Mouse (Mus musculus) lung, embryonic 14.5 days (tissue): ENCODE data around the gene Neurog1. TPM values are rescaled to one million over a fixed set of nuclear protein-coding genes. Genes with fewer than 3 reads are reported as not detected.

ENCODE experiments used
- ATAC-seq: fragments of 200-750 bp; cut with Nextera tagmentation; 2 replicates; pipeline ENCODE4 v1.8.0; 2017; ENCODE audit warnings: mild to moderate bottlenecking, moderate TSS enrichment, moderate library complexity; ENCODE audit not compliant: insufficient read depth
- DNase-seq: peaks from one replicate; pipeline ENCODE4 v3.0.0-alpha.2; 2015
- H3K27ac ChIP-seq: fragments of 300-500 bp; sonication (generic); 2 replicates; pipeline ENCODE4 v1.5.1; 2014; ENCODE audit warnings: low read depth, mild to moderate bottlenecking, moderate library complexity
- H3K27me3 ChIP-seq: fragments of 300-500 bp; sonication (generic); 2 replicates; pipeline ENCODE4 v1.6.1; 2014; ENCODE audit warnings: low read length, control low read depth; ENCODE audit not compliant: insufficient read depth
- H3K36me3 ChIP-seq: fragments of 300-500 bp; sonication (generic); 2 replicates; pipeline ENCODE4 v1.6.1; 2014; ENCODE audit warnings: control low read depth; ENCODE audit not compliant: insufficient read depth
- H3K4me1 ChIP-seq: fragments of 300-500 bp; sonication (generic); 2 replicates; pipeline ENCODE4 v1.6.1; 2014; ENCODE audit warnings: antibody characterized with exemption, control low read depth; ENCODE audit not compliant: insufficient read depth
- H3K4me2 ChIP-seq: fragments of 300-500 bp; sonication (generic); 2 replicates; pipeline ENCODE4 v1.6.1; 2014; ENCODE audit warnings: mild to moderate bottlenecking
- H3K4me3 ChIP-seq: fragments of 300-500 bp; sonication (generic); 2 replicates; pipeline ENCODE4 v1.5.1; 2014; ENCODE audit warnings: low read depth, low read length
- H3K9ac ChIP-seq: fragments of 300-500 bp; sonication (generic); 2 replicates; pipeline ENCODE4 v1.6.1; 2014
- H3K9me3 ChIP-seq: fragments of 300-500 bp; sonication (generic); 2 replicates; pipeline ENCODE4 v1.6.1; 2016; ENCODE audit warnings: low read depth, low read length, control low read depth
- CTCF ChIP-seq: IDR thresholded peaks from 2 replicates; pipeline ENCODE4 v1.5.1; 2016; ENCODE audit warnings: antibody characterized with exemption, low read depth
- WGBS: fragments of 180-500 bp; shearing (Covaris S2); extraction: QIAGEN DNeasy Blood & Tissue Kit; methylation state at CpG from one replicate; pipeline ENCODE4 v1.1.7; 2014; 5-methylcytosine and 5-hydroxymethylcytosine counted together
- polyA plus RNA-seq: library from polyadenylated mRNA; unstranded; fragments of >200 nt; fragmentation: Nextera tagmentation; extraction: Ambion mirVana; gene quantifications from 2 replicates; pipeline ENCODE4 v1.2.1, GENCODE M21; 2014

Neurog1 gene
- polyA plus RNA-seq, 1 experiment from 2014 or later = not detected

DNA sequence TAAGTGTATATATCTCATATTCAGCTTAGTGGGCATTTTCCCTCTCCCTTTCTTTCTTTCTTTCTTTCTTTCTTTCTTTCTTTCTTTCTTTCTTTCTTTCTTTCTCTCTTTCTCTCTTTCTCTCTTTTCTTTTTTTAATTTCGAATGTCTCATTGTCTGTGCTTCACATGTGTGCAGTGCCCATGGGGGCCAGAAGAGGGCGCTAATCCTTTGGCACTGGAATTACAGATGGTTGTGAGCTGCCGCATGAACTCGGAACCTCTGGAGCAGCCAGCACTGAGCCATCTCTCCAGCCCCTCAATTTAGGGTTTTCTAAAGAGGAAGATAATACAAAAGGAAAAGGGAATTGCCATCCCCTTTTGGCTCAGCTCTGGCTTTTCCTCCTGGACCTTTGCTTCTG lies 15.4 kb upstream of the Neurog1 start:
- no peak overlapping the region for H3K4me2 ChIP-seq
- no peak for DNase-seq
- H3K4me3 ChIP-seq = no peak overlapping the region
- H3K9me3 ChIP-seq = peaks cover 5% of the 10 kb centered on the region; the same call in 1 of the 2 replicates
- H3K27me3 ChIP-seq = peaks cover 4% of the 10 kb centered on the region; the same call in 1 of the 2 replicates
- ATAC-seq = no peak
- H3K36me3 ChIP-seq = no peaks in the 10 kb centered on the region
- 84% methylated on average over 4 of the region's 4 CpGs for WGBS
- H3K27ac ChIP-seq = no peak overlapping the region
- no peaks in the 10 kb centered on the region for H3K4me1 ChIP-seq
- H3K9ac ChIP-seq = no peak overlapping the region
- TF ChIP-seq CTCF = peak; percentile 40; the same call in 1 of the 2 replicates

DNA sequence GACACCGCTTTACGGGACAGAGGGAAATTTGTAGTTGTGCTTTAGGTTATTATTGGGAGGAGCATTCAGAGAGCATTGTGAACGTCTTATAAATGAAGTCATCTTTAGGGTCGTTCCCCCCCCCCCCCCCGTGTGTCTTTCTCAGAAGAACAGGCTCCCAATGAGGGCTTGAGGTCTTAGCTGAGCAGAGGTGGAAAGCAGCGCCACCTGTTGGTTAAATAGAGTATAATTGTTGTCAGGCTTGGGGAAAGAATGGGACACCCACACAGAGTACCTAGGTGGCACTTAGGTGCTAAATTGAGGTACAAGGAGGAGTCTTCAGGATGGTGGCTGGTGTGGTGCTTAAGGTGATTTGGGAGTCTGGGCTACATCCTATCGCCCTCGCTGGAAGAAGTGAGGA lies 14.5 kb upstream of the Neurog1 start:
- no peak overlapping the region for H3K4me3 ChIP-seq
- peaks cover 13% of the 10 kb centered on the region for H3K27me3 ChIP-seq
- no peak overlapping the region for H3K4me2 ChIP-seq
- 36% methylated on average over 8 of the region's 8 CpGs for WGBS
- TF ChIP-seq CTCF = peak; percentile 74
- H3K9me3 ChIP-seq = peaks cover 2% of the 10 kb centered on the region; the same call in 1 of the 2 replicates
- H3K9ac ChIP-seq = no peak overlapping the region
- no peaks in the 10 kb centered on the region for H3K4me1 ChIP-seq
- ATAC-seq (no peak), DNase-seq (peak; percentile 74)
- no peaks in the 10 kb centered on the region for H3K36me3 ChIP-seq
- H3K27ac ChIP-seq = no peak overlapping the region

DNA sequence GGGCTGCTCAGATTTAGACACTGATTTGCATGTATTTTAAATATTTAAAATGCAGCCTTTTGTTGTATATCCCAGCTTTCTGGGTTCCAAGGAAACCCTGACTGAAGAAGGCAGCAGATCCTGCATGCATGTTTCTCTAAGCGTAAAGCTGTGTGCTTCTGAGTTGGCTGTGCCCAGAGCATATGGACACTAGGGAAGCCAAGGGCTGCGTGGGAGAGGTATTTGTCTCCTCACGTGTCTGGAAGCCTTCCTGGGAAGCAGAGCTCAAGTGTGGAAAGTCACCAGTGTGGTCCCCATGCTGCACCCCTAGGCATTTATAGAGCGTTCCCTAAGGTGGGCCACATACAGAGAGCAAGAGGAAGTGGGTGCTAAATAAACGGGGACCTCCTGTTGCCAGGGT lies 13.7 kb upstream of the Neurog1 start:
- Histone ChIP-seq H3K27ac (no peak overlapping the region), H3K9me3 (no peaks in the 10 kb centered on the region), H3K9ac (no peak overlapping the region), H3K4me3 (no peak overlapping the region), H3K36me3 (no peaks in the 10 kb centered on the region), H3K27me3 (peaks cover 20% of the 10 kb centered on the region), H3K4me1 (no peaks in the 10 kb centered on the region), H3K4me2 (no peak overlapping the region)
- WGBS = 56% methylated on average over 5 of the region's 5 CpGs
- DNase-seq (no peak), ATAC-seq (no peak)
- TF ChIP-seq CTCF = no peak

DNA sequence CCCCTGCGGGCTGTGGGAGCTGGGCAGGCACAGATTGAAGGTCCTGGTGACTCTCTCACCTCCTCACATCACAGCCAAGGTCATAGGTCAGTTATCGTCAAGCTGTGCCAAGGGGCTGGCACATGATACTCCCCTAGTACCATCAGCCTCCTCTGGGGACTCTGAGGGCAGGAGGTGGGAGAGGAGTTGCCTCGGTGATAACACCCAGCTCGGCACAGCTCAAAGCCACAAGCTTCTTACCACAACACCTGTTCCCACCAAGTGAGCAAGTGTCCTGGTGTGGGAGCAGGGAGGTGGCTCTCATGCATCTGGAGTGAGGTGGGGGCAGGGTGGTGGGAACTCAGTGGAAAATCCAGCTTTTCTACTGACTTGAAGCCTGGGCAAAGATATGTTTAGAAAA lies 10.3 kb upstream of the Neurog1 start:
- DNase-seq (no peak), ATAC-seq (no peak)
- H3K27ac ChIP-seq = no peak overlapping the region
- H3K9me3 ChIP-seq = no peaks in the 10 kb centered on the region
- TF ChIP-seq CTCF = no peak
- peaks cover 54% of the 10 kb centered on the region for H3K27me3 ChIP-seq
- H3K4me3 ChIP-seq = no peak overlapping the region
- no peaks in the 10 kb centered on the region for H3K36me3 ChIP-seq
- H3K4me2 ChIP-seq = no peak overlapping the region
- no peak overlapping the region for H3K9ac ChIP-seq
- WGBS = 38% methylated on average over 4 of the region's 4 CpGs
- H3K4me1 ChIP-seq = no peaks in the 10 kb centered on the region

DNA sequence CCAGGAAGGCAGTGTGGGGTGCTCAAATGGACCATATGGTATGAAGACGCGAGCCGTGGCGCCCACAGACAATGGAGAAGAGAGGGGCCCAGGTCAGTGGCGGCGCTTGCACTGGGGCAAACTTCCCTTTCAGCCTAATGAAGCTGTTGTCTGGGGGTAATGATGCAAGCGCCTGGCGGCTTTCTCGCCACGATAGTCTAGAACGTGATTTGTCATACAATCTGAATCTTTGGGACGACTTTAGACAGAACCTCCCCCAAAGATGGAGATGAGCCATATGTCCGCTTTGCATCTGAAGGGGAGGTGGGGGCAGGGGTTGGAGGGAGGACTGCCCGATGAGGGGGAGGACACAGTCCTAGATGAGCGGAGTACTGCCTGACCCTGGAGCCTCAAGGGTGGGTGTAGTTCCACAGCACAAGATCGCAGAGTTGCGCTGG lies 8.4 kb upstream of the Neurog1 start:
- ATAC-seq (no peak), DNase-seq (no peak)
- Histone ChIP-seq H3K27me3 (peaks cover 73% of the 10 kb centered on the region), H3K4me2 (no peak overlapping the region), H3K4me1 (no peaks in the 10 kb centered on the region), H3K9me3 (no peaks in the 10 kb centered on the region), H3K4me3 (no peak overlapping the region), H3K36me3 (no peaks in the 10 kb centered on the region), H3K27ac (no peak overlapping the region), H3K9ac (no peak overlapping the region)
- TF ChIP-seq CTCF = no peak
- WGBS = 5% methylated on average over 17 of the region's 17 CpGs

DNA sequence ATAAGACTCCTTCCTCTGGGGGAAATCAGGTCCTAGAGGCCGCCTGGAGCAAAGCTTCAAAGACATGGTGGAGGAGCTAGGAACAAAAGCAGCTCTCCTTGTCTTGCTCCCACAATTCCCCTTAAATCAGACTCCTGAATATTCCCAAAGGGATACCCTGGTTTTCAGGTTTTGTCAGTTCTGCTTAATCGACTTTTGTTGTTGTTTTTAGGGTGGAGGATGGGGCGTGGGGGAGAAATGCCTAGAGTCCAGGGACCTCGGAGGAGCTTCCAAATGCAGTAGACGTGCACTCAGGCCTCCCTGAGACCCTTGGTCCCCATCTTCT lies 7.9 kb upstream of the Neurog1 start:
- WGBS = 3% methylated on average over 5 of the region's 5 CpGs
- peaks cover 77% of the 10 kb centered on the region for H3K27me3 ChIP-seq
- H3K4me3 ChIP-seq = no peak overlapping the region
- H3K36me3 ChIP-seq = no peaks in the 10 kb centered on the region
- ATAC-seq = no peak
- no peaks in the 10 kb centered on the region for H3K4me1 ChIP-seq
- no peak overlapping the region for H3K9ac ChIP-seq
- TF ChIP-seq CTCF = no peak
- no peaks in the 10 kb centered on the region for H3K9me3 ChIP-seq
- no peak overlapping the region for H3K27ac ChIP-seq
- H3K4me2 ChIP-seq = no peak overlapping the region
- DNase-seq = no peak

DNA sequence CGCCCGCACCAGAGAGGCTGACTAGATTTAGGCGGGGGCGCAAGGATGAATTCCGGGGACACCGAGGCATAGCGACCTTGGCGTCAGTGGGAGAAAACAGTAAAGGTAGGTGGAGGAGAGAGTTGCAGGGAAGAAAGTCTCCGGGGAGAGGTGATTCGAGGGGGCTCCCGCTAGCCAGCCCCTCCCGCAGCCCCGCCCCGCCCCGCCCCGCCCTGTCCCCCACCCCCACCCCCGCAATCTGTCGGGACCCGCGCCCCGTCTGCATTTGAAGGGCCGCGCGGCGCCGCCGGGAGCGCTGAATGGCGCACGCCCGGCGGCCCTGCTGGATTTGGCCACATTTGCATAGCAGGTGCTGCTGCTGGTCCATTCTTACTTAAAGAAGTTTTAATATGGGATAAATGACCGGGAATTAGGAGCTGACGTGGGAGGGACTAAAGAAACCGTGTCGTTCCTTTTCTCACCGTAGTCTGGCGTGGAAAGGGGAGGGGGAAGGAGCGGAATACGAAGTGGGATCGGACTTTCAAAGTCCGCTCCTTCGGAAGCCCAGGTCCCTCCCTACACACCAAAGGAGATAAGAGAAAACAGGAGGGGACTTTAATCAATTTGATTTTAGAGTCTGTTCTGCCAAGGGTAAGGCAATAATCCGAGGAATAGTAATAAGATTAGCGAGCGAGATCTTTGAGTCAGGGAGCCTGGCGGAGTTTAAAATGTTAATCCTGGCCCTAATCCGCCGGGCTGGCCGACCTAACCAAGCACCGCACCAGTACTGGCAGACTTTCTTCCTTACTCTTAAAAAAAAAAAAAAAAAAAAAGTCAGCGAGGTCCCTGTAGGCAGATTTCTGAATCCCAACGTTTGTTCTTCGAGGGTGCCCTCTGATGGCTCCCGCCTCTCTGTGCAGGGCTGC lies 7.3 kb upstream of the Neurog1 start:
- Histone ChIP-seq H3K27ac (no peak overlapping the region), H3K4me1 (no peaks in the 10 kb centered on the region), H3K4me3 (peak overlapping the region; percentile 17; the same call in 1 of the 2 replicates), H3K36me3 (no peaks in the 10 kb centered on the region), H3K9me3 (no peaks in the 10 kb centered on the region), H3K9ac (no peak overlapping the region), H3K27me3 (peaks cover 84% of the 10 kb centered on the region), H3K4me2 (peak overlapping the region; percentile 41)
- under 1% methylated on average over 55 of the region's 55 CpGs for WGBS
- no peak for ATAC-seq
- 0 out of 2 replicates have a peak, but pooled peaks have one; percentile 10 for TF ChIP-seq CTCF
- no peak for DNase-seq
